Mouse (Mus musculus) adrenal gland, adult (tissue): ENCODE measurements around the gene Bud31.
"Not testable (repeated sequence)": the region's sequence is repeated elsewhere in the genome, so short reads cannot be mapped to it uniquely, and the experiment has no call there.

Source experiments
- DNase-seq, 2 experiments: peaks; one replicate each; pipeline ENCODE4 v3.0.0; 2022 to 2023; ENCODE audit warnings: low spot score in 1 of 2; ENCODE audit not compliant: inconsistent age in 2 of 2

Gene Bud31

DNA sequence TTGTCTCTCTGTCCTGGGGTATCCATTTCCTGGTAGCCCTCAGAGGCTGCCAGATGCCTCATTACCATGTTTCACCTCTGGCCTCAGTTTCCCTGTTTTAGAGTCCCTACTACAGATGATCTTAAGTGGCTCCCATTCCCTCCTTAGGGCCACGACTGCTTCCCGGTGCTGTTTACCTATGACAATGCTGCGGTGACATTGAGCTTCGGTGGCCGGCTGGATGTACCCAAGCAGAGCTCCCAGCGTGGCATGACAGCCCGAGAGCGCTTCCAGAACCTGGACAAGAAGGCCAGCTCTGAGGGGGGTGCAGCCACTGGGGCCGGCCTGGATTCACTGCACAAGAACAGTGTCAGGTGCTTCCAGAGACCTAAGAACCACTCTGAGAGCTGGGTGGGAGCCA is 13.6 kb upstream of the Bud31 start:
- no peak for DNase-seq

DNA sequence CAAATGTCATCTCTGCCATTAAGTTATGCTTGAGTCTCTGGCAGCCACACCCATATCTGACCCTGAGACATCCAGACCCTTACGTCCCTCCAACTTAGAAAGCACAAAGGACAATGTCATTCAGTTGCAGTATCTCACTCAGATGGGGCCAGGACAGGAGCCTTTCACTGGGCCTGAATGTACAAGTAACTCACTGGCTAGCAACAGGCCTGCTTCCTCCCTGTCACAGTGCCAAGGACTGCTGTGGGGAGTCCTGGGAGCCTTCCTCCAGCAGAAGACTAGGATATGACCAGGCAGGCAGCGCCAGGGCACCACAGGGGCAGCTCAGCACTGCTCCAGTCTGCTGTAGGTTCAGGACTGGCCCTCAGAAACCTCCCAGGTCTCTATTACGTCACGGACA is 11.0 kb upstream of the Bud31 start:
- DNase-seq, result peak; percentile 68 to 84

DNA sequence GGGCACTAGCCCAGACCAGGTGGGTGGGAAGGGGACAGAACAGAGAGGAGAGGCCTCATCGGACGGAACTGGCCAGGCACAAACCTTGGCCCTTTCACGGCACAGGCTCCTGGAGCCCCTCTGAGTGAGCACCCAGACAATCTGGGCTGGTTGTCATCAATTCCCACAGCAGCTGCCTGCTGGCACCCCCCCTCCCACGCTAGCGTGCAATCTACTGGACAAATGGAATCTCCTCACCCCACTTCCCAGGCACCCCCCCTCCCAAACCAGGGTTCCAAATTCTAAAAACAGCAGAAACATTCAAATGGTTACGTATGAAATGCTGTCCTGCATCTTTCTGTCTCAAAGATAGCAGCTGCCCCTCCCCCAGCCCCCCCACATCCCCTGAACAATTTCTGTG is 10.4 kb upstream of the Bud31 start:
- DNase-seq, result not testable (repeated sequence)

DNA sequence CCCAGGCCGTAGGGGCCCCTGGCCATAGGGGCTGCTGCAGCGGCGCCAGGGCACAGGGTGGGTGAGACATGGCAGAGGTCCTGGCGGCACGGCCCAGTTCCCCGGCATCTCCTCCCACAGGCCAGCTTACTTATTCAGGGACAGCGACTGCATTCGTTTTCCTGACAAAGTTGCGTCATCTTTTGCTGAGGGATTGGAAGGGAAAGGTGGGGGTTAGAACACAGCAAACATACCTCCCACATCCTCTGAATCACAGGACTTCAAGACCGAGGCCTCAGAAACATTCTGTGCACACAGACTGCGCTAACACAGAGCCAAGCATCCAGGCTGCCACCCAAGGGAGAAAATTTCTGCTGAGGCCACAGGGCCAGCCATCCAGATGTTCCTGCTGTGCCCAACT is 10.0 kb upstream of the Bud31 start:
- DNase-seq, result peak; percentile 53 to 71

DNA sequence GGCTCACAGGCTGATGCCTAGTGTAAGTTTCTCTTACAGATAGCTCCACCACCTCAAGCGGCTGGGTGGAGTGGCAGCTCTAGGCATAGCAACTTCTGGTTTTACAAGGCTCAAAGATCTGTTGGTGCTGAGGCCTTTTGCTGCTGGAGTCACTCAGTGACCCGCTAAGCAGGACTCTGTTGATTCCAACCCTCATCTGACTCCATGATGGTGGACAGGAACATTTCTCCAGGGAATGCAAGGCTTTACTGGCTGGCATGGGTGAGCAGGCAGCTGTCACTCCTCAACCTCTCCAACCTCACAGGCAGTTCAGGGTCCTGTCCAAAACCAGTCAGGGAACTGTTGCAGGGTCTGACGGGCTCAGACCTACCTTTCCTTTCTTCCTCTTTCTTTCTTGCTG is 9.2 kb upstream of the Bud31 start:
- no peak for DNase-seq

DNA sequence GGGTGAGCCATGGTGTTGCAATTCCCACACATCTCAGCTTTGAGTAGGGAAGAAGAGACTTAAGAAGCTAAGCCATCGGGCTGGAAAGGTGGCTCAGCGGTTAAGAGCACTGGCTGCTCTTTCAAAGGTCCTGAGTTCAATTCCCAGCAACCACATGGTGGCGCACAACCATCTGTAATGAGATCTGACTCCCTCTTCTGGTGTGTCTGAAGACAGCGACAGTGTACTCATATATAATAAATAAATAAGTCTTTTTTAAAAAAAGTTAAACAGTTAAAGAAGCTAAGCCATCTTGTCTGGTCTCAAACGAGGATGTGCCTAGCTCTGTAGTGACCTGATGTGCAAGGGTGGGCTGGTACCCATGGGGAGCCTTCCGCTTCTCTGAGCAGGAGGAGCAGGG is 6.9 kb upstream of the Bud31 start:
- not testable (repeated sequence) for DNase-seq

DNA sequence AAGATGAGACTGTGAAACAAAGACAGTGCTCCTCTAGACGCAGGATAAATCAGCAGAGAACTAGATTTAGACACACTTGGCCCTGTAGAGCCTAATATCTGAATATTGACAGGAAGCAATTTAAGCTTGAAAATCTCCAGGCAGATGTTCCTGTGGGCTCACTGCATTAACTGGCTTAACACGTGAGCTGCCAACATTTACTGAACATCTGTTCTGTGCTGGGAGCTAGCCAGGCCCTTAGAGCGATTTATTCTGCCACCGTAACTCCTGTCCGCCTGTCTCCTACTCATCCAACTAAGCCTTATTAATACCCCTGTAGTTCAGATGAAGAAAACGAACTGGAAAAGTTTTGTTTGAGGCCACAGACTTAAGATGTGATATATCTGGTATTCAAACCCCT is 1.3 kb upstream of the Bud31 start:
- peak in 1 of 2 experiments; percentile 55 for DNase-seq

DNA sequence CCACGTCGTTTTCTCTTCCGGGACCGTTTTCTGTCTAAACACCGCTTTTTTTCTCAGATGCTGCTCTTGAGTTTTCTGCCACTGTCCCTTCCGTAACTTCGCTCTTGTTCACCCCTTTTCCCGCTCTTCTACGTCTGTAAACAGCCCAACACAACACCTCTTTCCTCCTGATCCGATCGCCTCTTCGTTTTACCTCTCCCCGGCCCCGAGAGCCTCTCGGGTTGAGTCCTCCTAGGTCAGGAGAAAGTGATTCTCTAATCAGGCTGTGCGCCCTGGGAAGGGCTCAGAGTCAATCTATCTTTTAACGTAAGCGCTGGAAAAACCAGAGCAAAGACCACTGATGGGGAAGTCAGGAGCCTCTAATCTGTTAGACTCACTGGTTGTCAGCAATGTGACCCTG is 449 bp downstream of the Bud31 start:
- DNase-seq, result peak in 1 of 2 experiments; percentile 44

DNA sequence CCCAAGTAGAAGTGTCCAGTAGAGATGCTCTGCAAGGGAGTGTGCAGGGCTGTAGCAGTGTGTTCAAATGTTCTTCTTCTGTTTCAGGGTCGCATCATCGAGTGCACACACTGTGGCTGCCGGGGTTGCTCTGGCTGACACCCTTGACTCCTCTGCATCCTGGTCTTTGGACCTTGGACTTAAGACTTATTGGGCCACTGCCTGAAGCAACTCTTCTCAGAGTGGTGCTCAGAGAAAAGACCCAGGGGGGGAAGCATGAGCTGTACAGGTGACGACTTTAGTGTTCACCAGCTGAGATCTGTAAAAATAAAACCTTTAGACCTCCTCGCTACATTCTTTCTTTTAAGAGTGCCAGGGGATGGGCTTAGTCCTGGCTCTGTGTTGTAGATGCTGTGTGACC is 7.6 kb downstream of the Bud31 start:
- no peak for DNase-seq

DNA sequence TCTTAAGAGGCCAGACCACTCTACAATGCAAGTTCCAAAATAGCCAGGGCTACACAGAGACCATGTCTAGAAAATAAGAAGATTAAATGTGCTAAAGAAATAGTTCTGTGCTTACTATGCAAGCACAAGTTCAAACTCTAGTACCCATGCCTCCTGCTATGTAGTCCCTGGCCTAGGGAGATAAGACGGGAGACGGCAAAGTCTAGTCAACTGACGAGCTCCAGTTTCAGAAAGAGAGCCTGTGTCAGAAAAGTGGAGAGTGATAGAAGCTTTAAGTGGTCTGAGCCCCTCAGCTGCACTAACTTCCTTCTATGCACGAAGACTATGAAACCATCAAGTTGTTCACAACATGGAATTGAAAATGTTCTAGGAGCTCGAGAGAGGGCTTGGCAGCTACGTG is 9.1 kb downstream of the Bud31 start:
- DNase-seq, result no peak

DNA sequence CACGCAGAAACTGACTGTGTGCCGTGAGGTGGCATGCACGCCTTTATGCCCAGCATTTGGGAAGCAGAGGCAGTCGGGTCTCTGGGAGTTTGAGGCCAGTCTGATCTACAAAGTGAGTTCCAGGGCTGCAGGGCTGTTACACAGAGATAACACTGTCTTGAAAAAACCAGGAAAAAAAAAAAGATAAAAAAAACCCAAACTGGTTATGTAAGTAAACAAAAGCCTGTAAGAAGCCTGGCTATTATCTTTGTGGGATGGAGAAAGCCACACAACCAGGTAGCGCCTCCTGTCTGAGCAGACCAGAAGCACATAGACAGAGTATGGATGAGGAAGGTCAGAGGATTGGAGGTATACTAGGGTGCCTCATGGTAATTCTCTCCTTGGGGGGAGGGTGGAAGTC is 12.5 kb downstream of the Bud31 start:
- no peak for DNase-seq

DNA sequence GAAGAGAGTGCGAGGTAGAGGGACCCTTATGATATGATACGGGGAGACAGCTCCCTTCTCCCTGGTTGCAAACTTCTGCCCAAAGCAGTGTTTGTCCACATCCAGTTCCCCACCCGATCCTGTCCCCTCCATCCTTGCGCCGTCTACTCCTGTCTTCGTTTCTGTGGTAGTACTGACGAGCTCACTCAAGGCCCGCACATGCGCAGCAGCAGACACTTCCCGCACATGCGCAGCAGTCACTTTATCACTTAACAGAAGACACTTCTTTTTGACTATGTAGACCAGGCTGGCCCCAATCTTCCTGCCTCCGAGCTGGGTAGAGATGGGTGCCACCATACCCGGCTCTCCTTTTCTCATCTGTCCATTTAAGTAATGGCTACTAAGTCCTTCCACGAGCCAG is 21.2 kb downstream of the Bud31 start:
- DNase-seq, result no peak

DNA sequence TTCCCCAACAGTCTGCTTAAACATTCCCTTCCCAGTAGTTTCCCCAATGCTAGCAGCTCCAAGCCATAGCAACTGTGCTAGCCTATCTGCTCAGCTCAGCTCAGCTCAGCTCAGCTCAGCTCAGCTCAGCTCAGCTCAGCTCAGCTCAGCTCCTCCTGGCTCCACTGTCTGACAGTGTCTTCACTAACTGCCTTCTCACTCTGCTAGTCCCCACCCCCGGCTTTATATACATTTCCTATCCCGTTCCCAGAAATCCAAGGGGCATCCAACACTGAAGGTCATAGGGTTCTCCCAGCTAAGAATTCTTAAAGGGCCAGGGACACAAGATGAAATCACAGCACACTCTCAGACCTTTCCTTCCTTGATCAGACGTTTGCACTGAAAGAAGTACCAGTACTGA is 24.5 kb downstream of the Bud31 start:
- DNase-seq, result peak in 1 of 2 experiments; percentile 53

DNA sequence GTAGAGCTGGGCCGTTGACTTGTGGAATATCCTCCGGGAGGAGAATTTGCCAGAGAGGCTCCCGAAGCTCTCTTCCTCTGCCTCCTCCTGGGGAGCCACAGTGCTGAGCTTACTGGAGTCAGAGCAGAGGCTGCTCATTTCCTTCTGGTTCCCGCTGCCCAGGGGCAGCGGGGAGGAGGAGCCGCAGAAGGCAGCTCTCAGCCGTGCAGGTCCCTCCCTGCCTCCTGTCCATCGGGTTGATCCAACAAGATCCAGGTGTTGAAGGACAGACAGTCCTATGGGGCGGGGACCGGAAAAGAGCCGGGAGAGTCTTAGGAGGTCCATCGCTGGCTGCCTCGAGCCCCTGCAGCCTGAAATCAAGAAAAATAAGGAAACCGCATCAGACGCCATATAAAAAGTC is 25.0 kb downstream of the Bud31 start:
- no peak for DNase-seq

DNA sequence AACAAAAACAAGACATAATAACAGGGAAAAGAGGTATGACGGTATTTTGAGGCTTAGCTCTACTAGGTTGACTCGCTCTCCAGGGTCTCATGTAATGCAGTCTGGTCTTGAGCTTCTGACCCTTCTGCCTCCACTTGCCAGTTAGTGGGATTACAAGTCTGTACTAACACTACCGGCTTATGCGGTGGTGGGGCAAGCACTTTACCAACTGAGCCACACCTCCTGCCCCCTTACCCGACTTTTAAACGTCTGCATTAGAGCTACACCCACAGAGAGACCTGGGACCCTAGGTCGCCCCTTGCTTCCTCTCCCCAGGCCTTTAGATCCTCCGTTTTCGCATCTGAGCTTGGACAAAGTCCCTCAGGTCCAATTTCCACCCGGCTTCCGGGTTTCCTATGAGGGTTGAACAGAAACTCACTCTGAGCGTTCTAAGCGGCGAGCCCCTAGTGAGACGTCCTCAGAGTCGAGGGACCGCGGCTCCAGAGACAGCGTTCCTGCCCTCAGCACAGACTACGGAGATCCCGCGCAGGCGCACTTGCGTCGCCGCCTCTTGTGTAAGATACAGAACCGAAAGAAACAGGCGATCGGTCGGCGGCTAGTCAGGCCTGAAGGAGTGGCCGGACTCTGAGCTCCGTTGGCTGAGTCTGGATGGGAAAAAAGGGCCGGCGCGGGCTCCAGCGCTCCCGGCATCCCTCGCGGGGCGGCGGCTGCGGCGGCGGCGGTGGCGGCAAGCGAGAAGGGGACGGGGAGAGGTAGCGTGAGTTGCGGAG is 26.6 kb downstream of the Bud31 start, which contains the start of the genes Ptcd1 and Cpsf4:
Ptcd1 (minus strand) TSS at position 573 of the 770 bp plus-strand sequence.
Cpsf4 (plus strand) TSS at position 678 of the 770 bp plus-strand sequence.
- DNase-seq, result peak; percentile 98 to 99

DNA sequence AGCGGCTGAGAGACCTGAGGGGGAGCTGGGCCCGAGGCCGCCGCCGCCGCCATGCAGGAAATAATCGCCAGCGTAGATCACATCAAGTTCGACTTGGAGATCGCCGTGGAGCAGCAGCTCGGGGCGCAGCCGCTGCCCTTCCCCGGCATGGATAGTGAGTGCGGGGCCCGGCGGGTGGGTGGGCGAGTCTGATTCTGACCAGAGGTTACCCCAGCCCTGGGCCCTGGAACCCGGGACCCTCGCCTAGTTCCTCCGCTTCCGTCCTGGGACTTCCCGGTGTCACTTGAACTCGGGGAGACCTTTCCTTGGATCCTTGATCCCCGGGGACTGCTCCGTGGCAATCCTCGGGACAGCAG is 27.1 kb downstream of the Bud31 start:
- DNase-seq, result no peak

DNA sequence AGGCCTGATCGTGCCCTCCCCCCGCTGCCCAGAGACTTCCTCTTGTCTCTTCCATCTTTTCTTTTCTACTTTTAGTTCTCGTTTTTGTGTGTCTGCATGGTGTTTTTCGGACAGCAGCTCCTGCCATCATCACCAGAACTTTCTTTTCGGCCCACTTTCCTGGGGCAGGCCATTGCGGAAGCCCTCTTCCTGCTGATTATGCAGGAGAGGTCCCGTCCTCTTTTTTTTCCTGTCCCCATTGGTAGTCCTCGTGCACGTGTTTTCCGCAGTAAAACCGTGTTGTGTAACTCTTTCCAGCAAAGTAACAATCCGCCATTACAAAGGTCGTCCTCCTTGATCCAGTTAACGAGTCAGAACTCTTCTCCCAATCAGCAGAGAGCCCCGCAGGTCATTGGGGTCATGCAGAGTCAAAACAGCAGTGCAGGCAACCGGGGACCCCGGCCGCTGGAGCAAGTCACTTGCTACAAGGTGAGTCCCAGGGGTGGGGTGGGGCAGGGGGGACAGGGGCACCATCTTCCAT is 38.4 kb downstream of the Bud31 start:
- no peak for DNase-seq

DNA sequence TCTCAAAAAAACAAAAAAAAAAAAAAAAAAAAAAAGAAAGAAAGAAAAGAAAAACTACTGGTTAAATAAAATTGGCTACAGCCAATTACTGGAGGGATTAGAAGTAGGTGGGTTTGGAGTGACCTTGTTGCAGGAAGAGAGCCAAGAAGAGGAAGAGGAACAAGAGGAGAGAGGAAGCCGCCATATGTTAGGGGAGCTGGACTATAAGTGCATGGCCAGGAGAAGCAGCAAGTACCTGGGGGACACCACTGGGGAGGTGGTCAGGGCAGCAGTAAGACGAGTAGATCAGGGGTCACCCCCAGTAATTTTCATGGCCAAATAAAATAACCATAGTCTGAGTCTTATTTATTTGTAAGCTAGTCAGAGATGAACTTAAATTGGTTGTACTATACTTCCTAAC is 45.1 kb downstream of the Bud31 start:
- no peak for DNase-seq

DNA sequence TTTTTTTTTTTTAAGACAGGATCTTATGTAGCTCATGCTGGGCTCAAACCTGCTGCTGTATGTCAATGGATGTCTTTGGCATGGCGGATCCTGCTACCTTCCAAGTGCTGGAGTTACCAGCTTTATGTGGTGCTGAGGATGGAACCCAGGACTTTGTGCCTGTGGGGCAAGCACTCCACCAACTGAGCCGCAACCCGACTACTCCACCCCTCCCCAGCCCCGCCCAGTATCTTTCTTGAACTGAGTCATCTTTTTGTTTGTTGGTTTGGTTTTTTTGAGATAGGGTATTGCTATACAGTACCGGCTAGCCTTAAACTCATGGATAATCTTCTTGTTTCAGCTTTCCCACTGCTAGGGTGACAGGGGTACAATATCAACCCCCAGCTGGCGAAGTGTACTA is 49.3 kb downstream of the Bud31 start:
- no peak for DNase-seq

DNA sequence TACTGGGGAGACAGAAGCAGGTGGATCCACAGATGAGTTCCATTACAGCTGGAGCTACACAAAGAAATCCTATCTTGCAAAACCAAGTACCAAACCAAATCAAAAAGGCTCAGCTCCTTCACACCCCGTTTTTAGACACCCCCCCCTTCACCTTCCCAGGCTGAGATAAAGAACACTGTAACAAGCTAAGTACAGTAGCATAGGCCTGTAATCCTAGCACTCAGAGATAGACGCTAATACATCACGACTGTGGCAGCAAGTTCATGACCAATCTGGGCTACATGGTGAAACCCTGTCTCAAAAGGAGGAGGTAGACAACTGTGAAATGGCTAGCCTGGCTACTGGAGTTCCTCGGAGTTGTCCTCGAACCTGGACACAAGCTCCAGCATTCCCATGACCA is 50.2 kb downstream of the Bud31 start:
- peak in 1 of 2 experiments; percentile 52 for DNase-seq

DNA sequence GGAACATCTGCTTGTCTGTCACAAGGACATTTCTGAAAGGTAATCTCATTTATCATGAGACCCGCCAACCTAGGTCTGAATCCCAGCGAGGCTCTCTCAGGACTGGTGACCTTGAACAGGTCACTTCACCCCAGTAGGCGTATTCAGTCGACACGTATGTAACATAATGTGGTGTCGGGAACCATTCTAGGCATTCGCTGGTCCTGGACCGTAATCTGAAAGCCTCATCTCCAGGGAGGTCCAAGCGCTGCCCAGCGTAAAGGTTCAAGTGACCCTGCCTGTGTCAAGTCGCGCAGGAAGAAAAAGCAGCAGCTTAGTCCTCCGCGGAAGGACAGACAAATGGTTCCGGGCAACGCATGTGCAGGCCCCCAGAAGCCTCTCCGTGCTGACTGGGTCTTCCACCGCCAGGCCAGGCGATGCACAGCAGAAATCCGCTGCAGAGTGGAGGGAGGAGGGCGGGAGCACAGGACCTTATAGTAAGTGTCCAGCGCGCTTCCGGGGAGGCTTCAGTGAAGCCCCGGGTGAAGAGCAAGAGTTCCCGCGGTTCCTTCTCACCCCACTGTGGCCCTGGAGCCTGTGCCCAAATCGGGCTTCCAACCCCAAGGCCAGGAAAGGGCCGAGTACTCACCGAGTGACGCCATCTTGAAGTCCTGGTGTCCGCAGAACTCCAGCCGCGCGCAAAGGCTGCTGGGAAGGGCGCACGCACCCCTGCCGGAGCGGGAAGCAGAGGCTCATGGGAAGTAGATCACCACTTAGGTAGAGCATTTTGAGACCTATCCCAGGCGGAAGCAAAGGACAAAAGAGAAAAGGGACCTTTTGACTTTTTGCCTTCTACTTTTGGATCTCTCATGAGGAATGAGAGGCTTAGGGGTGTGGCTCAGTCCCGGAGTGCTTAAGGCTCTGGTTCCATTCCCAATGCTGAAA is 51.0 kb downstream of the Bud31 start:
- peak; percentile 92 to 97 for DNase-seq

DNA sequence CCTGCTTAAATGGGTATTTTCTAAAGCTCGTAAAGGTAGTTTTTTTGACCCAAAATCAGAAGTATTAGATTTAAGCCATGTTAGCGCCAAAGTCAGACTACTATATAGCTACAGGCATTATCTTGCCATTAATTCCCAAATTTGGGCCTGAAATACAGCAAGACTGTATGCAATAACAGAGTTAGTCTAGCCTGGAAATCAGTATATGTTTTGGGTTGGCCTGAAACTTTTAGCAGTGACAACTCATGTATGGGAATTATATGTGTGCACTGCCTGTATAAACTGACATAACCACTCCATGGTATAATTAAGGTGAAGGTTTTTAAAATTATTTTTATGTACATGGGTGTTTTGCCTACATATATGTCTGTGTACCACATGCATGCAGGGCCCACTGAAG is 51.8 kb downstream of the Bud31 start, which contains the start of gene Atp5j2:
Atp5j2 (minus strand) TSS at position 101 of the 400 bp plus-strand sequence.
- no peak for DNase-seq
